Mouse (Mus musculus) spleen, postnatal 36 days (tissue): Measurements from ENCODE around the gene Vps29.
"Not testable (repeated sequence)": the region's sequence is repeated elsewhere in the genome, so short reads cannot be mapped to it uniquely, and the experiment has no call there.

Source experiments
- DNase-seq, 2 experiments: peaks; one replicate each; pipeline ENCODE4 v3.0.0; 2022; ENCODE audit warnings: low spot score in 2 of 2, mixed read lengths in 1 of 2

Gene Vps29

GRCm38 (mm10) chr5:122353807-122354491 is at the start of gene Vps29, which contains the start of gene Rad9b:
Vps29 (plus strand) TSS chr5:122354369.
Rad9b (minus strand) TSS chr5:122354233.
- peak; percentile 97 to 99 for DNase-seq

GRCm38 (mm10) chr5:122304541-122304940 is 49.6 kb upstream of the Vps29 start:
- DNase-seq = no peak

GRCm38 (mm10) chr5:122305472-122305871 is 48.7 kb upstream of the Vps29 start:
- no peak for DNase-seq

- DNase-seq = no peak
These were observed 47.6 kb upstream of the Vps29 start for GRCm38 (mm10) chr5:122306536-122306935.

- peak; percentile 41 to 42 for DNase-seq
These were observed 43.5 kb upstream of the Vps29 start for GRCm38 (mm10) chr5:122310699-122311098.

- peak; percentile 32 to 35 for DNase-seq
These were observed 42.5 kb upstream of the Vps29 start for GRCm38 (mm10) chr5:122311692-122312091.

- no peak for DNase-seq
These were observed 41.8 kb upstream of the Vps29 start for GRCm38 (mm10) chr5:122312346-122312745.

- no peak for DNase-seq
These were observed 41.1 kb upstream of the Vps29 start for GRCm38 (mm10) chr5:122312942-122313684.

- peak; percentile 72 to 74 for DNase-seq
These were observed 39.1 kb upstream of the Vps29 start for GRCm38 (mm10) chr5:122314966-122315667.

- DNase-seq = peak; percentile 23 to 38
These were observed 36.7 kb upstream of the Vps29 start for GRCm38 (mm10) chr5:122317329-122318045.

GRCm38 (mm10) chr5:122318100-122318499 is 36.1 kb upstream of the Vps29 start:
- DNase-seq = peak; percentile 82 to 83

- not testable (repeated sequence) for DNase-seq
These were observed 35.2 kb upstream of the Vps29 start for GRCm38 (mm10) chr5:122318976-122319375.

GRCm38 (mm10) chr5:122319474-122320204 is 34.5 kb upstream of the Vps29 start:
- DNase-seq = no peak

GRCm38 (mm10) chr5:122320205-122320781 is 33.9 kb upstream of the Vps29 start:
- DNase-seq = no peak

- no peak for DNase-seq
These were observed 30.6 kb upstream of the Vps29 start for GRCm38 (mm10) chr5:122323523-122323922.

- DNase-seq = no peak
These were observed 29.3 kb upstream of the Vps29 start for GRCm38 (mm10) chr5:122324608-122325431.

GRCm38 (mm10) chr5:122325477-122325876 is 28.7 kb upstream of the Vps29 start:
- no peak for DNase-seq

- DNase-seq = no peak
These were observed 26.9 kb upstream of the Vps29 start for GRCm38 (mm10) chr5:122327283-122327682.

GRCm38 (mm10) chr5:122330269-122330668 is 23.9 kb upstream of the Vps29 start:
- no peak for DNase-seq

GRCm38 (mm10) chr5:122334682-122335081 is 19.5 kb upstream of the Vps29 start:
- DNase-seq = no peak
